Mouse (Mus musculus): Measurements from ENCODE around the gene Ripk1. TPM values are rescaled to one million over a fixed set of nuclear protein-coding genes. Genes with fewer than 3 reads are reported as not detected.

Gene Ripk1
- polyA plus RNA-seq, 1 experiment from 2014 or later: 9.2 TPM

- WGBS: 5% methylated on average over 5 of the region's 5 CpGs
- peak overlapping the region; percentile 93 for H3K9ac ChIP-seq
- no peaks in the 10 kb centered on the region for H3K27me3 ChIP-seq (replicated peaks)
- H3K4me1 ChIP-seq: peaks cover 14% of the 10 kb centered on the region
- no peak for ATAC-seq (ENCODE audit: extremely low read depth, insufficient number of reproducible peaks, low FRiP score, low TSS enrichment)
- no peaks in the 10 kb centered on the region for H3K9me3 ChIP-seq
- no peak overlapping the region; the same call in none of the 2 replicates for H3K27ac ChIP-seq (replicated peaks)
- H3K4me2 ChIP-seq: peak overlapping the region; percentile 94
- peak overlapping the region; percentile 97 for H3K4me3 ChIP-seq
- no peaks in the 10 kb centered on the region; the same call in 1 of the 2 replicates for H3K36me3 ChIP-seq
Observed at GRCm38 (mm10) chr13:34003058-34003457, 895 bp downstream of the Ripk1 start.

GRCm38 (mm10) chr13:34007234-34007633 is 5.1 kb downstream of the Ripk1 start:
- Histone ChIP-seq H3K9ac (no peak overlapping the region), H3K4me2 (no peak overlapping the region), H3K4me1 (peaks cover 9% of the 10 kb centered on the region), H3K36me3 (peaks cover 33% of the 10 kb centered on the region), H3K4me3 (no peak overlapping the region), H3K27ac (replicated peaks) (no peak overlapping the region), H3K27me3 (replicated peaks) (no peaks in the 10 kb centered on the region), H3K9me3 (no peaks in the 10 kb centered on the region)
- ATAC-seq (ENCODE audit: extremely low read depth, insufficient number of reproducible peaks, low FRiP score, low TSS enrichment): no peak
- 55% methylated on average over 2 of the region's 2 CpGs for WGBS

- H3K4me3 ChIP-seq: no peak overlapping the region
- H3K9ac ChIP-seq: no peak overlapping the region
- 90% methylated on average over 9 of the region's 9 CpGs for WGBS
- H3K27me3 ChIP-seq (replicated peaks): no peaks in the 10 kb centered on the region
- H3K4me2 ChIP-seq: no peak overlapping the region
- H3K9me3 ChIP-seq: no peaks in the 10 kb centered on the region
- H3K4me1 ChIP-seq: no peaks in the 10 kb centered on the region
- H3K36me3 ChIP-seq: peaks cover 90% of the 10 kb centered on the region
- H3K27ac ChIP-seq (replicated peaks): no peak overlapping the region
- no peak for ATAC-seq (ENCODE audit: extremely low read depth, insufficient number of reproducible peaks, low FRiP score, low TSS enrichment)
Observed at GRCm38 (mm10) chr13:34016927-34017569, 14.9 kb downstream of the Ripk1 start.

- Histone ChIP-seq H3K9ac (no peak overlapping the region), H3K27ac (replicated peaks) (no peak overlapping the region), H3K36me3 (peaks cover 95% of the 10 kb centered on the region), H3K4me3 (no peak overlapping the region), H3K9me3 (no peaks in the 10 kb centered on the region), H3K4me2 (no peak overlapping the region), H3K27me3 (replicated peaks) (no peaks in the 10 kb centered on the region), H3K4me1 (no peaks in the 10 kb centered on the region)
- no peak for ATAC-seq (ENCODE audit: extremely low read depth, insufficient number of reproducible peaks, low FRiP score, low TSS enrichment)
- WGBS: 84% methylated on average over 1 of the region's 1 CpGs
Observed at GRCm38 (mm10) chr13:34018521-34018920, 16.4 kb downstream of the Ripk1 start.

- 78% methylated on average over 2 of the region's 2 CpGs for WGBS
- Histone ChIP-seq H3K4me3 (no peak overlapping the region), H3K36me3 (peaks cover 81% of the 10 kb centered on the region), H3K27ac (replicated peaks) (no peak overlapping the region), H3K27me3 (replicated peaks) (no peaks in the 10 kb centered on the region), H3K9me3 (no peaks in the 10 kb centered on the region), H3K4me2 (no peak overlapping the region), H3K4me1 (no peaks in the 10 kb centered on the region), H3K9ac (no peak overlapping the region)
- no peak for ATAC-seq (ENCODE audit: extremely low read depth, insufficient number of reproducible peaks, low FRiP score, low TSS enrichment)
Observed at GRCm38 (mm10) chr13:34021998-34022397, 19.8 kb downstream of the Ripk1 start.

- H3K9me3 ChIP-seq: no peaks in the 10 kb centered on the region
- no peak overlapping the region for H3K27ac ChIP-seq (replicated peaks)
- no peaks in the 10 kb centered on the region for H3K27me3 ChIP-seq (replicated peaks)
- H3K4me3 ChIP-seq: no peak overlapping the region
- ATAC-seq (ENCODE audit: extremely low read depth, insufficient number of reproducible peaks, low FRiP score, low TSS enrichment): no peak
- H3K4me2 ChIP-seq: no peak overlapping the region
- peaks cover 68% of the 10 kb centered on the region for H3K36me3 ChIP-seq
- 72% methylated on average over 2 of the region's 2 CpGs for WGBS
- H3K4me1 ChIP-seq: peaks cover 6% of the 10 kb centered on the region
- no peak overlapping the region for H3K9ac ChIP-seq
Observed at GRCm38 (mm10) chr13:34032041-34032440, 29.9 kb downstream of the Ripk1 start.

- 77% methylated on average over 3 of the region's 3 CpGs for WGBS
Observed at GRCm38 (mm10) chr13:34035424-34035823, 33.3 kb downstream of the Ripk1 start.

GRCm38 (mm10) chr13:34036726-34037125 is 34.6 kb downstream of the Ripk1 start:
- Histone ChIP-seq H3K4me2 (peak overlapping the region; percentile 87; the same call in 1 of the 2 replicates), H3K9me3 (no peaks in the 10 kb centered on the region), H3K27ac (replicated peaks) (peak overlapping the region; percentile 88), H3K36me3 (peaks cover 31% of the 10 kb centered on the region), H3K27me3 (replicated peaks) (no peaks in the 10 kb centered on the region), H3K4me3 (no peak overlapping the region), H3K9ac (peak overlapping the region; percentile 94; the same call in 1 of the 2 replicates), H3K4me1 (peaks cover 23% of the 10 kb centered on the region)
- ATAC-seq (ENCODE audit: extremely low read depth, insufficient number of reproducible peaks, low FRiP score, low TSS enrichment): no peak
- WGBS: 66% methylated on average over 5 of the region's 5 CpGs

More at GRCm38 (mm10) chr13:34035424-34035823, 33.3 kb downstream of the Ripk1 start:
- Histone ChIP-seq H3K4me3 (no peak overlapping the region), H3K4me1 (peaks cover 23% of the 10 kb centered on the region), H3K9me3 (no peaks in the 10 kb centered on the region), H3K27me3 (replicated peaks) (no peaks in the 10 kb centered on the region), H3K9ac (no peak overlapping the region), H3K4me2 (no peak overlapping the region), H3K27ac (replicated peaks) (no peak overlapping the region), H3K36me3 (peaks cover 42% of the 10 kb centered on the region)
- ATAC-seq (ENCODE audit: extremely low read depth, insufficient number of reproducible peaks, low FRiP score, low TSS enrichment): no peak

- Histone ChIP-seq H3K27ac (replicated peaks) (peak within 1 kb of the TSS; percentile 88), H3K27me3 (replicated peaks) (no peaks in the 10 kb centered on the region), H3K9ac (peak within 1 kb of the TSS; percentile 94), H3K4me3 (peak within 1 kb of the TSS; percentile 87), H3K4me1 (peaks cover 23% of the 10 kb centered on the region), H3K4me2 (peak within 1 kb of the TSS; percentile 87), H3K36me3 (peaks cover 30% of the 10 kb centered on the region), H3K9me3 (no peaks in the 10 kb centered on the region)
- 1% methylated on average over 37 of the region's 37 CpGs for WGBS
- ATAC-seq (ENCODE audit: extremely low read depth, insufficient number of reproducible peaks, low FRiP score, low TSS enrichment): peak; percentile 57; the same call in 1 of the 2 replicates
Observed at GRCm38 (mm10) chr13:34037172-34038055, 35.3 kb downstream of the Ripk1 start, which contains the start of gene Bphl. Gene Bphl (plus strand): TSS chr13:34037597.

- H3K9me3 ChIP-seq: no peaks in the 10 kb centered on the region
- peak overlapping the region; percentile 87 for H3K4me3 ChIP-seq
- ATAC-seq (ENCODE audit: extremely low read depth, insufficient number of reproducible peaks, low FRiP score, low TSS enrichment): no peak
- H3K4me1 ChIP-seq: peaks cover 23% of the 10 kb centered on the region
- H3K4me2 ChIP-seq: peak overlapping the region; percentile 87
- no peaks in the 10 kb centered on the region for H3K27me3 ChIP-seq (replicated peaks)
- WGBS: 45% methylated on average over 5 of the region's 5 CpGs
- peaks cover 27% of the 10 kb centered on the region for H3K36me3 ChIP-seq
- peak overlapping the region; percentile 94 for H3K9ac ChIP-seq
- H3K27ac ChIP-seq (replicated peaks): peak overlapping the region; percentile 88
Observed at GRCm38 (mm10) chr13:34038056-34038432, 35.9 kb downstream of the Ripk1 start.

GRCm38 (mm10) chr13:34038901-34039341 is 36.8 kb downstream of the Ripk1 start:
- WGBS: 58% methylated on average over 8 of the region's 8 CpGs
- Histone ChIP-seq H3K4me1 (peaks cover 25% of the 10 kb centered on the region), H3K4me2 (peak overlapping the region; percentile 87), H3K9ac (peak overlapping the region; percentile 67), H3K36me3 (peaks cover 18% of the 10 kb centered on the region), H3K27me3 (replicated peaks) (no peaks in the 10 kb centered on the region), H3K9me3 (no peaks in the 10 kb centered on the region), H3K27ac (replicated peaks) (no peak overlapping the region), H3K4me3 (peak overlapping the region; percentile 87)
- ATAC-seq (ENCODE audit: extremely low read depth, insufficient number of reproducible peaks, low FRiP score, low TSS enrichment): no peak

All from heart, embryonic 13.5 days (tissue).